Mouse (Mus musculus) adrenal gland, adult 18-20 months (tissue): Measurements from ENCODE around the gene Sumo1. TPM values are rescaled to one million over a fixed set of nuclear protein-coding genes. Genes with fewer than 3 reads are reported as not detected.

Experiments
- DNase-seq, 2 experiments: peaks; one replicate each; pipeline ENCODE4 v3.0.0; 2021 to 2022; ENCODE audit warnings: low spot score in 2 of 2
- total RNA-seq, 2 experiments: library from RNA; stranded (reverse); gene quantifications; 1 replicate in 1 of 2; 2 replicates in 1 of 2; pipeline ENCODE4 v1.2.3; 2021

Gene Sumo1
- total RNA-seq, 2 experiments from 2014 or later, result 114 to 143 TPM

DNA sequence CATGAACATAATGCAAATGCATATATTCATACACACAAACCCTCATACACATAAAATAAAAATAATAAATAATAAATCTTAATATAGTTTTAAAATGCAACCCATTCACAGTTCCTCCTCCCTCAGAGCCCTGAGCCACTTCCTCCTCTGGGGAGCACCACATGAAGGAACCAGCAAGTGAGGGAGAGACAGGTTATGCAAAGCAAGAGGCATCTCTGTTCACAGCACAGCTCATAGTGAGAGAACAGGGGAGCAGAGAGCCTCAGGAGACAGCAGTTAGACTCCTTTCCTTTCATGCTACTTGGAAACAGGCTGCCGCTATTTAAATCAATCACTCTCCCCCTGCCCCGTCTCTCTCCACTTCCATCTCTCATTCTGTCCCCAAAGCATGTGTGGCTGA is 107.1 kb downstream of the Sumo1 start:
- DNase-seq, result no peak

DNA sequence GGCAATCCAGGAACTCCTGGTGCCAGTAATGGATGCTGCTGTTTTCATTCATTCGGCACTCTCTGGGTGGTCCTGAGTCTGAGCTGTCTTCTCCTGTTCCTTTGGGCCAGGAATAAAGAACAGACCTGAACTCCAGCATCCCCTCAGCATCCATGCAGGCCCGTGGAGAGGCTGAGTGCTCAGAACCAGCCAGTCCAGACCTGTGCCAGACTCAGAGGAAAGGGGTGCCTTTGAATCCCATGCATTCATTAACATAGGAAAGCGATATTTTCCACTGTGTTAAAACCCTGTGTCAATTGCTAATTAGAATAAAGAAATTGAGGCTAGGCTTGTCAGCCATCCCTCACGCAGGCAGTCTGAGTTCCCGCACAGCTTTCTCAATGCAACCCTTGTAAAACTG is 116.9 kb downstream of the Sumo1 start:
- no peak for DNase-seq

GRCm38 (mm10) chr1:59550996-59551395 is 119.6 kb downstream of the Sumo1 start:
- no peak for DNase-seq

GRCm38 (mm10) chr1:59550227-59550626 is 120.4 kb downstream of the Sumo1 start:
- DNase-seq, result no peak

GRCm38 (mm10) chr1:59549036-59549675 is 121.5 kb downstream of the Sumo1 start:
- no peak for DNase-seq

DNA sequence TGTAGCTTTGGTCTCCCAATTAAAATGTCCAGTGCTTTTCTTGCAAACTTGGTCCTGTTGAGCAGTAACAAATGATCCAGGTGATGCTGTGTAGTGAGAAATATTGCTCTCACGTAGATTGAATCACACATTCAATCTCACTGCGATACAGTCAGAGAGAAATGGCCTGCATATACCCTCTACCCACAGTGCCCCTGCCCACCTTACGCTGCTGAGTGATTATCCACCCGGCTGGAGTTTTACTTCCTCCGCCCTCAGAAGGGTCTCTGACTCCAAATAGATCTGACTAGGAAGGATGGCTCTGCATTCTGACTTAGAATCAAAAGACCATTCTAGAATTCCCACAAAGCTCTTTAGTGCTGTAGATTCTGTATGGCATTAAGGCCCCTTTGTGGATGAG is 122.1 kb downstream of the Sumo1 start:
- no peak for DNase-seq

DNA sequence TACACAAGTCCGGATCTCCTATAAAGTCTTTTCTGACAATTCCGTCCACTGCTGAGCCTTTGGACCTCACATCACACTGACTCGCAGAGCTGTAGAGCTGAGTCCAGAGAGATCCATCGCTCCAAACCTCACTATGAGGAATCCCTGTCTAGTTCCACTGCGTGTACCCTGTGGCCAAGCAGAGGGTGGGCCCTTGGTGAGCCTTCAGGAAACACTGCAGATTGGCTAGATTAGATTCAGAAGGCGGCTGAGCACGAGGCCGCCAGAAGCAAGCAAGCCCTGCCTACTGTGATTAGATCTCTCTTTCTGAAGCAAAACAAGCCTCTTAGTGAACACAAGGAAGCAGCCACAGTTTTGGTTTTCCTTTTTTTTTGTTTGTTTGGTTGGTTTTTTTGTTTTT is 126.7 kb downstream of the Sumo1 start:
- DNase-seq, result no peak

GRCm38 (mm10) chr1:59542231-59542630 is 128.4 kb downstream of the Sumo1 start:
- no peak for DNase-seq

- no peak for DNase-seq
These were observed 129.2 kb downstream of the Sumo1 start for GRCm38 (mm10) chr1:59541271-59542020.

DNA sequence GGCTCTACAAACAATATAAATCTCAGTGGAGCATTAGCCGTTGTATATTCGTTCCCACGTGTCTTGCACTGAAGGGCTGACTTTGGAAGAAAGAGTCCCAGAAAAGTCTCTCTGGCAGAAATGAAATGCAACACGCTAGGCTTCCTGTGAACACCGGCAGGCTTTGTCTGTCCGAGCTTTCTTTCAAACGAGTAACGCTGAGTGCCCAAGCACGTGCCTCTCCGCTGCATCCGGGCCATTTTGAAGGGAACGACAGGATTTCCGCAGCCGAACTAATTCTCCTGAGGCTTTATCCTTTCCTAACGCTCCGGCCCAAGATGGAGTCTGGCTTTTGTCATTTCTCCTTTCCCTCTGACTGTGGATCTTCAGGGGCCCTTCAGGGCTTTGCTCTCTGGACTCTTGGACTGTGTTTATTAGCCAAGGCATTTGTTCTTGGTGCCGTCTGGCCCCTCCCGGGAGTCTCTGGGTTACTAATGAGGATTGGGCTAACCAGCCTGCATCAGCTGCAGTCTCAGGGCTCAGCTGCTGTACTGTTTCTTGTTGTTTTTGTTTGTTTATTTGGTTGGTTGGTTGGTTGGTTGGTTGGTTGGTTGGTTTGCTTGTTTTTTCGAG is 130.0 kb downstream of the Sumo1 start:
- no peak for DNase-seq

- DNase-seq, result no peak
These were observed 132.3 kb downstream of the Sumo1 start for GRCm38 (mm10) chr1:59538381-59538780.

Other genes starting within 250 kb of the Sumo1 start
- gene Fzd7, start 188.4 kb downstream of the Sumo1 start, total RNA-seq, result 10 to 100 TPM in 1 of 2 experiments, 1 to 10 TPM in 1; 9.9 to 15.2 TPM
- gene Gm973, start 154.6 kb downstream of the Sumo1 start, total RNA-seq, result 10 to 100 TPM in 1 of 2 experiments, 1 to 10 TPM in 1; 2.7 to 31.5 TPM
- gene Nop58, start 14.1 kb upstream of the Sumo1 start, total RNA-seq, result 100 to 1,000 TPM; 100 to 124 TPM
- 10 to 100 TPM; 43.7 to 72.9 TPM for gene Bmpr2, start 92.6 kb upstream of the Sumo1 start, total RNA-seq
- gene Fam117b, start 242.2 kb upstream of the Sumo1 start, total RNA-seq, result 10 to 100 TPM; 37.0 to 48.0 TPM